Mouse (Mus musculus): ENCODE data around the gene Myh10. TPM values are rescaled to one million over a fixed set of nuclear protein-coding genes. Genes with fewer than 3 reads are reported as not detected.

The Myh10 gene
- polyA plus RNA-seq, 1 experiment from 2014 or later: 140 TPM

DNA sequence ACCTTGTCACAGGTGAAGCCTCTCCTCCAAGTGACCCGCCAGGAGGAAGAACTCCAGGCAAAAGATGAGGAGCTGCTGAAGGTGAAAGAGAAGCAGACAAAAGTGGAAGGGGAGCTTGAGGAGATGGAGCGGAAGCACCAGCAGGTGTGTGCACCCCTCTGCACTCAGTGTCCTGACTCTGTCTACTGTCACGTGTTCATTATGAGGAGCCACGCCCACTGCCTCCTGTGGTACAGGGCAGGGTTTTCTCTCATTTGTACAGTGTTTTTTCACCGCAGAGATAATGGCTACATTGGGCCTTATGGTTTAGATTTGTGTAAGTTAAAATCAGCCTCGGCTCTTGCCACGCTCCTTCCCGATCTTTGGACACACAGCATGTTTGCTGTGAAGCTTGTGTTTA lies 94.5 kb downstream of the Myh10 start:
- no peaks in the 10 kb centered on the region for H3K27me3 ChIP-seq (ENCODE audit: control insufficient read depth, insufficient read depth, low read length)
- no peaks in the 10 kb centered on the region for H3K9me3 ChIP-seq (ENCODE audit: control insufficient read depth, low read length)
- H3K4me1 ChIP-seq (replicated peaks; ENCODE audit: control insufficient read depth, insufficient read depth, low read length): no peaks in the 10 kb centered on the region
- no peak overlapping the region for H3K4me2 ChIP-seq (replicated peaks; ENCODE audit: low read depth, low read length)
- H3K36me3 ChIP-seq (ENCODE audit: control insufficient read depth, insufficient read depth, low read length): peaks cover 24% of the 10 kb centered on the region; the same call in 1 of the 2 replicates
- H3K27ac ChIP-seq (ENCODE audit: low read depth, low read length): no peak overlapping the region
- 89% methylated on average over 8 of the region's 8 CpGs for WGBS
- DNase-seq (ENCODE audit: low spot score): no peak
- H3K9ac ChIP-seq (ENCODE audit: low read depth, low read length): no peak overlapping the region
- no peak for ATAC-seq (ENCODE audit: low FRiP score)
- no peak overlapping the region for H3K4me3 ChIP-seq (ENCODE audit: low read depth, low read length)

DNA sequence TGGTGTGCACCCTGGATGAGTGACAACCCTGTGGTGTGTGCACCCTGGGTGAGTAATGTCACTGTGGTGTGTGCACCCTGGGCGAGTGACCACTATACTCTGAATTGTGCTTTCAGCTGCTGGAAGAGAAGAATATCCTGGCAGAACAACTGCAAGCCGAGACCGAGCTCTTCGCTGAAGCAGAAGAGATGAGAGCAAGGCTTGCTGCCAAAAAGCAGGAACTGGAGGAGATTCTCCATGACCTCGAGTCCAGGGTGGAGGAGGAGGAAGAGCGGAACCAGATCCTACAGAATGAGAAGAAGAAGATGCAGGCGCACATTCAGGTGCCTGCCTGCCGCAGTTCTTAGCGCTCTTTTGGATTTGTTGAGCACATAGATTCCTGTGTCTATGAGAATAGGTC lies 95.9 kb downstream of the Myh10 start:
- Histone ChIP-seq H3K4me2 (replicated peaks; ENCODE audit: low read depth, low read length) (no peak overlapping the region), H3K4me3 (ENCODE audit: low read depth, low read length) (no peak overlapping the region), H3K4me1 (replicated peaks; ENCODE audit: control insufficient read depth, insufficient read depth, low read length) (no peaks in the 10 kb centered on the region), H3K9me3 (ENCODE audit: control insufficient read depth, low read length) (no peaks in the 10 kb centered on the region), H3K27ac (ENCODE audit: low read depth, low read length) (no peak overlapping the region), H3K27me3 (ENCODE audit: control insufficient read depth, insufficient read depth, low read length) (no peaks in the 10 kb centered on the region), H3K9ac (ENCODE audit: low read depth, low read length) (no peak overlapping the region), H3K36me3 (ENCODE audit: control insufficient read depth, insufficient read depth, low read length) (peaks cover 27% of the 10 kb centered on the region)
- DNase-seq (ENCODE audit: low spot score): no peak
- WGBS: 96% methylated on average over 9 of the region's 9 CpGs
- no peak for ATAC-seq (ENCODE audit: low FRiP score)

DNA sequence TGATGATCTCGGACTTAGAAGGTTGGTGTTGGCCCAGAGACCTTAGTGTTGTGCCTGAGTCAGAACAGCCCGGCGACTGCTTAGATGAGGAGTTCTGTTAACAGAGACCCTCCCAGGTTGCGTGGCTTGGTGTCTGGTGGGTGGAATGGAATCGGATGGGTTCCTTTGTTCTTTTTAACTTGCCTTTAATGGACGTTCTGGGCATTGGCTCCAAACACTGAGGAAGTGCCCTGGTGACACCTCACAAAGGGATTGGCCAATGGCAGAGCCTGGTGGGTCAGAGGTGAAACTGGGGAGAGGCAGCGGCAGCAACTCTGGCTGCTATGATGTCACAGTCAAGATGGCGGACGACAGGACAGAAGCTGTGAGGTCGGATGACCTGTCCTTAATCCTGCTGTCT lies 99.4 kb downstream of the Myh10 start:
- no peaks in the 10 kb centered on the region for H3K9me3 ChIP-seq (ENCODE audit: control insufficient read depth, low read length)
- DNase-seq (ENCODE audit: low spot score) (no peak), ATAC-seq (ENCODE audit: low FRiP score) (no peak)
- no peak overlapping the region for H3K4me3 ChIP-seq (ENCODE audit: low read depth, low read length)
- H3K27me3 ChIP-seq (ENCODE audit: control insufficient read depth, insufficient read depth, low read length): no peaks in the 10 kb centered on the region
- no peak overlapping the region for H3K9ac ChIP-seq (ENCODE audit: low read depth, low read length)
- H3K4me2 ChIP-seq (replicated peaks; ENCODE audit: low read depth, low read length): no peak overlapping the region
- no peaks in the 10 kb centered on the region for H3K4me1 ChIP-seq (replicated peaks; ENCODE audit: control insufficient read depth, insufficient read depth, low read length)
- 86% methylated on average over 10 of the region's 10 CpGs for WGBS
- peaks cover 38% of the 10 kb centered on the region for H3K36me3 ChIP-seq (ENCODE audit: control insufficient read depth, insufficient read depth, low read length)
- no peak overlapping the region for H3K27ac ChIP-seq (ENCODE audit: low read depth, low read length)

DNA sequence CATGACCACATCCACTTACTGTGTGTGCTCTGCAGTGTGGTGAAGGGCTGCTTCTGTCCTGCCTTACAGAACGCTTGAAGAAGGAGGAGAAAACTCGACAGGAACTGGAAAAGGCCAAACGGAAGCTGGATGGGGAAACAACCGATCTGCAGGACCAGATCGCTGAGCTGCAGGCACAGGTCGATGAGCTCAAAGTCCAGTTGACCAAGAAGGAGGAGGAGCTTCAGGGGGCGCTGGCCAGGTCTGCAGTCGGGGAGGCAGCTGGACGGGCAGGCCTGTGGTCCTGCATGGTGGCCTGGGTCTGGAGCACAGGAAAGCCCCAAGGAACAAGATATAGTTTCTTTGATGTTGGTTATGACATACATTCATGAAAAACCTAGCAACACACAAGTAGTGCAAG lies 100.4 kb downstream of the Myh10 start:
- Histone ChIP-seq H3K36me3 (ENCODE audit: control insufficient read depth, insufficient read depth, low read length) (peaks cover 33% of the 10 kb centered on the region), H3K27ac (ENCODE audit: low read depth, low read length) (no peak overlapping the region)
- WGBS: 90% methylated on average over 9 of the region's 9 CpGs

DNA sequence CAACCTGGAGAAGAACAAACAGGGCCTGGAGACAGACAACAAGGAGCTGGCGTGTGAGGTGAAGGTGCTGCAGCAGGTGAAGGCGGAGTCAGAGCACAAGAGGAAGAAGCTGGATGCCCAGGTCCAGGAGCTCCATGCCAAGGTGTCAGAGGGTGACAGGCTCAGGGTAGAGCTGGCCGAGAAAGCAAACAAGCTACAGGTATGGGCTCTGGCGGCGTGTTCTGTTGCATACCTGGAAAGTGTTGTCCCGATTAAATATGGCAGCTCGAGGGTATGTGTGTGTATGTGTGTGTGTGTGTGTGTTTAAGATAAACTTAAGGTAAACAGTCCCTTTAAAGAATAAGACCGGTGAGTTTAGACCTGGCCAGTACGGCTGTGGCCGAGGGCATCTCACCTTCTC lies 106.9 kb downstream of the Myh10 start:
- whole genome bisulfite sequencing: 94% methylated on average over 10 of the region's 10 CpGs
- Histone ChIP-seq H3K4me1 (replicated peaks; ENCODE audit: control insufficient read depth, insufficient read depth, low read length) (no peaks in the 10 kb centered on the region), H3K36me3 (ENCODE audit: control insufficient read depth, insufficient read depth, low read length) (peaks cover 28% of the 10 kb centered on the region)

More for the DNA sequence above, 100.4 kb downstream of the Myh10 start:
- ATAC-seq (ENCODE audit: low FRiP score) (no peak), DNase-seq (ENCODE audit: low spot score) (no peak)
- no peaks in the 10 kb centered on the region for H3K9me3 ChIP-seq (ENCODE audit: control insufficient read depth, low read length)
- no peaks in the 10 kb centered on the region for H3K4me1 ChIP-seq (replicated peaks; ENCODE audit: control insufficient read depth, insufficient read depth, low read length)
- H3K4me2 ChIP-seq (replicated peaks; ENCODE audit: low read depth, low read length): no peak overlapping the region
- H3K4me3 ChIP-seq (ENCODE audit: low read depth, low read length): no peak overlapping the region
- H3K27me3 ChIP-seq (ENCODE audit: control insufficient read depth, insufficient read depth, low read length): no peaks in the 10 kb centered on the region
- H3K9ac ChIP-seq (ENCODE audit: low read depth, low read length): no peak overlapping the region

DNA sequence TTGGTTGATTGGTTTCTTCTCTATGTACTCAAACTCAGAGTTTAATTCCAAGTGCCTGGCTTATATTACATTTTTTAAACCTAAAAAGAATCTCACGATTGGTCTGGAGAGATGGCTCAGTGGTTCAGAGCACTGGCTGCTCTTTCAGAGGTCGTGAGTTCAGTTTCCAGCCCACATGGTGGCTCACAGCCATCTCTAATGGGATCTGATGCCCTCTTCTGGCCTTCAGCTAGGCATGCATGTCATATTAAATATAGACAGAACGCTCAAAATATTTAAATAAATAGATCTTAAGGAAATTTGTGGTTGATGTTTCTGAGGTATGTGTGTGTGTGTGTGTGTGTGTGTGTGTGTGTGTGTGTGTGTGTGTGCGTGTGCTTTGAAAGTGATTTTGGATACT lies 113.8 kb downstream of the Myh10 start:
- Histone ChIP-seq H3K4me1 (replicated peaks; ENCODE audit: control insufficient read depth, insufficient read depth, low read length) (no peaks in the 10 kb centered on the region), H3K9ac (ENCODE audit: low read depth, low read length) (no peak overlapping the region), H3K27me3 (ENCODE audit: control insufficient read depth, insufficient read depth, low read length) (no peaks in the 10 kb centered on the region), H3K27ac (ENCODE audit: low read depth, low read length) (no peak overlapping the region), H3K36me3 (ENCODE audit: control insufficient read depth, insufficient read depth, low read length) (peaks cover 46% of the 10 kb centered on the region), H3K9me3 (ENCODE audit: control insufficient read depth, low read length) (no peaks in the 10 kb centered on the region), H3K4me2 (replicated peaks; ENCODE audit: low read depth, low read length) (no peak overlapping the region), H3K4me3 (ENCODE audit: low read depth, low read length) (no peak overlapping the region)
- DNase-seq (ENCODE audit: low spot score): no peak
- WGBS: 82% methylated on average over 4 of the region's 4 CpGs
- no peak for ATAC-seq (ENCODE audit: low FRiP score)

More for the DNA sequence above, 106.9 kb downstream of the Myh10 start:
- Histone ChIP-seq H3K27ac (ENCODE audit: low read depth, low read length) (no peak overlapping the region), H3K9ac (ENCODE audit: low read depth, low read length) (no peak overlapping the region), H3K4me2 (replicated peaks; ENCODE audit: low read depth, low read length) (no peak overlapping the region), H3K4me3 (ENCODE audit: low read depth, low read length) (no peak overlapping the region), H3K9me3 (ENCODE audit: control insufficient read depth, low read length) (no peaks in the 10 kb centered on the region), H3K27me3 (ENCODE audit: control insufficient read depth, insufficient read depth, low read length) (no peaks in the 10 kb centered on the region)
- ATAC-seq (ENCODE audit: low FRiP score): no peak
- DNase-seq (ENCODE audit: low spot score): no peak

DNA sequence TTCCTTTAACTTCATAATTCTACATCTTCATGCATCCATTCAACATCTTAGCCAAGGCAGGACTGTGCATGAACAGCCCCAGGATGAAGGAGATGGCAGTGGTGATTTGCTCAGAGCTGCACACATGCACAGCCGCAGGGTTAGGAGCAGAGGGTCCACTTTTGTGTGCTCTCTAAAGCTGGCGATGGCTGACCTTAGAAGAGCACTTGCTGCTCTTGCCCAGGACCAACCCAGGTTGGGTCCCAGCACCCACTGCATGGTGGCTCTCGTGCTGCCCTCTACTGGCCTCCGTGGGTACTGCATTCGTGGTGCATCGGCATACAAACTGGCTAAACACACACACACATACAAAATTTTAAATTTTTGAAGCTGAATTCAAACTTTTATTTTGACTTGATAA lies 116.4 kb downstream of the Myh10 start:
- Histone ChIP-seq H3K27ac (ENCODE audit: low read depth, low read length) (no peak overlapping the region), H3K9me3 (ENCODE audit: control insufficient read depth, low read length) (no peaks in the 10 kb centered on the region), H3K4me1 (replicated peaks; ENCODE audit: control insufficient read depth, insufficient read depth, low read length) (no peaks in the 10 kb centered on the region), H3K4me3 (ENCODE audit: low read depth, low read length) (no peak overlapping the region), H3K4me2 (replicated peaks; ENCODE audit: low read depth, low read length) (no peak overlapping the region), H3K9ac (ENCODE audit: low read depth, low read length) (no peak overlapping the region), H3K27me3 (ENCODE audit: control insufficient read depth, insufficient read depth, low read length) (no peaks in the 10 kb centered on the region), H3K36me3 (ENCODE audit: control insufficient read depth, insufficient read depth, low read length) (peaks cover 47% of the 10 kb centered on the region)
- 36% methylated on average over 6 of the region's 6 CpGs for WGBS
- ATAC-seq (ENCODE audit: low FRiP score) (no peak), DNase-seq (ENCODE audit: low spot score) (peak; percentile 85)

DNA sequence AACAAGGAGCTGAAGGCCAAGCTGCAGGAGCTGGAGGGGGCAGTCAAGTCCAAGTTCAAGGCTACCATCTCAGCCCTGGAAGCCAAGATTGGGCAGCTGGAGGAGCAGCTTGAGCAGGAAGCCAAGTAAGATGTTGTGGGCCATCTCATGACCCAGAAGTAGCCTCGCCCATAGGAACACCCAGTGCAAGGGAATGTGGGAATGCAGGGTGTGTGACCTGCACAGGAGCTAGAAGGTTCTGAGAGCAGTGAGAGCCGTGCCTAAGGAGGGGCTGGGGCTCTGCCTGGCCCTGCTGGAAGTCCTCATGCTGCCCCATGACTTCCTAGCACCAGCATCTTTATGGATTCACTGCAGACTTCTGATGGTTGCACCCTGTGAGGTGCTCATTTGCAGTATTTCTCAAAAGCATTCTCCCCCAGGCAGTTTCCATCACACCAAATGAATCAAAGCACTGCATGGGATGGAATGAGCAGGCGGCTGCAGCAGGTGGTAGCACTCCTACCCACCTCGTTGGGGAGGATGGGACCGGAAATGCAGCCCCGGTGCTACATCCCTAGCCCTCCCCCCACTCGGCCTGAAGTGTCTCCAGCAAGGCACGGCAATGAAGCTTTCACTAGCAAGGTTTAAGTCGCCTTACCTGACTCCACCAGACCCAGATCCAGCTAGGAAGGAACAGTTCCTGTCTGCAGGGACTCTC lies 120.7 kb downstream of the Myh10 start:
- no peak overlapping the region for H3K4me2 ChIP-seq (replicated peaks; ENCODE audit: low read depth, low read length)
- DNase-seq (ENCODE audit: low spot score) (no peak), ATAC-seq (ENCODE audit: low FRiP score) (no peak)
- no peak overlapping the region for H3K9ac ChIP-seq (ENCODE audit: low read depth, low read length)
- WGBS: 88% methylated on average over 9 of the region's 9 CpGs
- H3K27ac ChIP-seq (ENCODE audit: low read depth, low read length): no peak overlapping the region
- H3K4me1 ChIP-seq (replicated peaks; ENCODE audit: control insufficient read depth, insufficient read depth, low read length): no peaks in the 10 kb centered on the region
- no peaks in the 10 kb centered on the region for H3K9me3 ChIP-seq (ENCODE audit: control insufficient read depth, low read length)
- no peak overlapping the region for H3K4me3 ChIP-seq (ENCODE audit: low read depth, low read length)
- H3K36me3 ChIP-seq (ENCODE audit: control insufficient read depth, insufficient read depth, low read length): peaks cover 37% of the 10 kb centered on the region
- H3K27me3 ChIP-seq (ENCODE audit: control insufficient read depth, insufficient read depth, low read length): no peaks in the 10 kb centered on the region

DNA sequence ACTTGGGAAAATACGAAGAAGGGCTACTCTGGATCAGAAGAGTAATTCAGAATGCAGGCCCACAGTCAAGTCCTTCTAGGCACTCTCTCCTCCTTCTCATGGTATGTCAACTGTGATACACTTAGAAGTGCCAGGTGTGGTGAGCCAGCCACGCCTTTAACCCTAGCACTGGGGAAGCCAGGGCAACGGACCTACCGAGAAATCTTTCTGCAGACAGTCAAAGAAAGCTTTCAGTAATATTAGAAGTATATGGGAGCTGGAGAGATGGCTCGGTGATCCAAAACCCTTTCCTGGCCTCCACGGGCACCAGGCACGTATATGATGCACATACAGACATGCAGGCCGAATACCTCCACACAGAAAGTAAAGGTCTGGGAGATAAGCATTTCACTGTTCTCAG lies 127.1 kb downstream of the Myh10 start:
- H3K9me3 ChIP-seq (ENCODE audit: control insufficient read depth, low read length): no peaks in the 10 kb centered on the region
- ATAC-seq (ENCODE audit: low FRiP score): no peak
- no peaks in the 10 kb centered on the region for H3K27me3 ChIP-seq (ENCODE audit: control insufficient read depth, insufficient read depth, low read length)
- H3K27ac ChIP-seq (ENCODE audit: low read depth, low read length): no peak overlapping the region
- no peak overlapping the region for H3K9ac ChIP-seq (ENCODE audit: low read depth, low read length)
- H3K4me2 ChIP-seq (replicated peaks; ENCODE audit: low read depth, low read length): no peak overlapping the region
- no peak overlapping the region for H3K4me3 ChIP-seq (ENCODE audit: low read depth, low read length)
- peaks cover 15% of the 10 kb centered on the region for H3K36me3 ChIP-seq (ENCODE audit: control insufficient read depth, insufficient read depth, low read length)
- WGBS: 94% methylated on average over 8 of the region's 8 CpGs
- DNase-seq (ENCODE audit: low spot score): no peak
- no peaks in the 10 kb centered on the region for H3K4me1 ChIP-seq (replicated peaks; ENCODE audit: control insufficient read depth, insufficient read depth, low read length)
